Mouse (Mus musculus) thymus, postnatal 0 days (tissue): ENCODE data around the gene Tmem88b. TPM values are rescaled to one million over a fixed set of nuclear protein-coding genes. Genes with fewer than 3 reads are reported as not detected.
"Not testable (repeated sequence)": the region's sequence is repeated elsewhere in the genome, so short reads cannot be mapped to it uniquely, and the experiment has no call there.

Experiments used
- DNase-seq: peaks from one replicate; pipeline ENCODE4 v3.0.0-alpha.2; 2015; ENCODE audit warnings: low spot score
- polyA plus RNA-seq: library from polyadenylated mRNA; unstranded; fragments of >200 nt; fragmentation: Nextera tagmentation; extraction: Ambion mirVana; gene quantifications from 2 replicates; pipeline ENCODE4 v1.2.1, GENCODE M21; 2015

Tmem88b gene
- polyA plus RNA-seq, 1 experiment from 2014 or later = 0.21 TPM

- no peak for DNase-seq
Observed at GRCm38 (mm10) chr4:155761356-155762099, 24.1 kb downstream of the Tmem88b start.

GRCm38 (mm10) chr4:155760613-155761355, 24.9 kb downstream of the Tmem88b start, which contains the start of gene Atad3a:
TSS of gene Atad3a (minus strand) at chr4:155761093.
- peak; percentile 94 for DNase-seq

GRCm38 (mm10) chr4:155759862-155760612, 25.6 kb downstream of the Tmem88b start:
- DNase-seq = peak; percentile 51

- DNase-seq = no peak
Observed at GRCm38 (mm10) chr4:155757011-155757410, 28.7 kb downstream of the Tmem88b start.

- no peak for DNase-seq
Observed at GRCm38 (mm10) chr4:155746575-155747490, 38.8 kb downstream of the Tmem88b start.

GRCm38 (mm10) chr4:155746036-155746548, 39.6 kb downstream of the Tmem88b start:
- no peak for DNase-seq

- no peak for DNase-seq
Observed at GRCm38 (mm10) chr4:155745136-155745535, 40.5 kb downstream of the Tmem88b start.

- DNase-seq = no peak
Observed at GRCm38 (mm10) chr4:155744474-155744873, 41.2 kb downstream of the Tmem88b start.

- no peak for DNase-seq
Observed at GRCm38 (mm10) chr4:155742684-155743083, 43.0 kb downstream of the Tmem88b start.

GRCm38 (mm10) chr4:155740681-155741080, 45.0 kb downstream of the Tmem88b start:
- not testable (repeated sequence) for DNase-seq

- DNase-seq = no peak
Observed at GRCm38 (mm10) chr4:155739741-155740636, 45.7 kb downstream of the Tmem88b start.

- no peak for DNase-seq
Observed at GRCm38 (mm10) chr4:155739152-155739551, 46.5 kb downstream of the Tmem88b start.

- no peak for DNase-seq
Observed at GRCm38 (mm10) chr4:155738262-155738661, 47.4 kb downstream of the Tmem88b start.

- DNase-seq = no peak
Observed at GRCm38 (mm10) chr4:155736421-155736820, 49.3 kb downstream of the Tmem88b start.

GRCm38 (mm10) chr4:155735788-155736187, 49.9 kb downstream of the Tmem88b start:
- DNase-seq = no peak

- DNase-seq = peak; percentile 54
Observed at GRCm38 (mm10) chr4:155734951-155735702, 50.5 kb downstream of the Tmem88b start.

GRCm38 (mm10) chr4:155734350-155734941, 51.2 kb downstream of the Tmem88b start, which contains the start of gene Tmem240:
TSS of gene Tmem240 (plus strand) at chr4:155734800.
- DNase-seq = peak; percentile 82

GRCm38 (mm10) chr4:155733267-155733666, 52.4 kb downstream of the Tmem88b start:
- DNase-seq = no peak
